In genomic region chr19:5725029-5725707, GRCm38 (mm10) we compare ENCODE assay signal across 8 mouse cellular contexts. TPM values are rescaled to one million over a fixed set of nuclear protein-coding genes. Genes with fewer than 3 reads are reported as not detected.
DNase-seq lines count a peak whose midpoint lies in the region; ATAC-seq and TF ChIP-seq lines count a peak whose summit lies in the region.
"Had no signal": no experiment of that assay in that cellular context is flagged by ENCODE, and none has a peak within 500 bp of the region (broad histone marks: within the 10 kb centered on the region; RNA-seq: fewer than 3 reads in every experiment).

No protein-coding gene starts in this region.

- 0 out of 2 replicates have a peak, but pooled peaks have one; percentile 31 for ATAC-seq in embryonic facial prominence, embryonic 15.5 days (ENCODE audit: insufficient number of reproducible peaks, low FRiP score, low TSS enrichment, low read depth)
- peak; percentile 84 for ATAC-seq in heart, postnatal 0 days (ENCODE audit: insufficient read depth, low read depth)
- ATAC-seq in limb, embryonic 12.5 days (ENCODE audit: insufficient number of reproducible peaks, insufficient read depth, low FRiP score, low TSS enrichment, low read depth): no peak
- no peak for ATAC-seq in midbrain, postnatal 0 days (ENCODE audit: low FRiP score)

- DNase-seq in MEL-GATA-1-ER (ENCODE audit: extremely low read depth, low read depth): peak; percentile 64
- peak; percentile 90 for DNase-seq in heart, postnatal 0 days (ENCODE audit: low spot score)
- no peak for DNase-seq in midbrain, postnatal 0 days (ENCODE audit: low spot score)
- DNase-seq in embryo, embryonic 11 days: no peak
- DNase-seq in frontal cortex, postnatal 25 days (ENCODE audit: low spot score in 2 of 2): no peak

- H3K9me3 ChIP-seq in embryonic facial prominence, embryonic 15.5 days (replicated peaks): no peaks in the 10 kb centered on the region
- no peaks in the 10 kb centered on the region for H3K9me3 ChIP-seq in heart, postnatal 0 days (replicated peaks; ENCODE audit: control insufficient read depth, low read length)
- H3K9me3 ChIP-seq in limb, embryonic 12.5 days: no peaks in the 10 kb centered on the region
- H3K9me3 ChIP-seq in midbrain, postnatal 0 days (ENCODE audit: low read length): no peaks in the 10 kb centered on the region

- peaks cover 35% of the 10 kb centered on the region for H3K36me3 ChIP-seq in embryonic facial prominence, embryonic 15.5 days
- peaks cover 29% of the 10 kb centered on the region for H3K36me3 ChIP-seq in heart, postnatal 0 days (replicated peaks; ENCODE audit: control insufficient read depth, insufficient read depth, low read length)
- peaks cover 60% of the 10 kb centered on the region for H3K36me3 ChIP-seq in limb, embryonic 12.5 days
- peaks cover 31% of the 10 kb centered on the region for H3K36me3 ChIP-seq in midbrain, postnatal 0 days (ENCODE audit: insufficient read depth, low read length)

- peak; percentile 80 for TF ChIP-seq EP300 in heart, postnatal 0 days (IDR thresholded peaks at IDR 0.05; ENCODE audit: low read depth)

- H3K9ac ChIP-seq in embryonic facial prominence, embryonic 15.5 days: peak overlapping the region; percentile 15; the same call in 1 of the 2 replicates
- peak overlapping the region; percentile 85 for H3K9ac ChIP-seq in heart, postnatal 0 days (replicated peaks; ENCODE audit: low read depth, low read length)
- peak overlapping the region; percentile 63 for H3K9ac ChIP-seq in limb, embryonic 12.5 days (replicated peaks)
- H3K9ac ChIP-seq in midbrain, postnatal 0 days (replicated peaks; ENCODE audit: low read length, poor library complexity, severe bottlenecking): peak overlapping the region; percentile 36

- 60% methylated on average over 12 of the region's 12 CpGs for WGBS in embryonic facial prominence, embryonic 15.5 days
- 9% methylated on average over 12 of the region's 12 CpGs for whole genome bisulfite sequencing in heart, postnatal 0 days
- 78% methylated on average over 12 of the region's 12 CpGs for WGBS in limb, embryonic 12.5 days
- WGBS in midbrain, postnatal 0 days: 80% methylated on average over 12 of the region's 12 CpGs

- peaks cover 57% of the 10 kb centered on the region for H3K4me1 ChIP-seq in embryonic facial prominence, embryonic 15.5 days
- peaks cover 28% of the 10 kb centered on the region for H3K4me1 ChIP-seq in heart, postnatal 0 days (ENCODE audit: control insufficient read depth, insufficient read depth)
- H3K4me1 ChIP-seq in limb, embryonic 12.5 days (replicated peaks): peaks cover 52% of the 10 kb centered on the region
- peaks cover 23% of the 10 kb centered on the region; the same call in 1 of the 2 replicates for H3K4me1 ChIP-seq in midbrain, postnatal 0 days (ENCODE audit: insufficient read depth, low read length)

- peak overlapping the region; percentile 72 for H3K4me3 ChIP-seq in embryonic facial prominence, embryonic 15.5 days (replicated peaks)
- H3K4me3 ChIP-seq in heart, postnatal 0 days (ENCODE audit: low read depth, low read length): peak overlapping the region; percentile 65
- H3K4me3 ChIP-seq in limb, embryonic 12.5 days (replicated peaks): peak overlapping the region; percentile 42
- H3K4me3 ChIP-seq in midbrain, postnatal 0 days (ENCODE audit: low read depth, low read length): peak overlapping the region; percentile 24; the same call in 1 of the 2 replicates

- H3K27ac ChIP-seq in embryonic facial prominence, embryonic 15.5 days (replicated peaks): peak overlapping the region; percentile 77
- peak overlapping the region; percentile 95 for H3K27ac ChIP-seq in heart, postnatal 0 days (ENCODE audit: low read depth)
- peak overlapping the region; percentile 76 for H3K27ac ChIP-seq in limb, embryonic 12.5 days
- H3K27ac ChIP-seq in midbrain, postnatal 0 days (ENCODE audit: low read depth, low read length): no peak overlapping the region; the same call in 1 of the 2 replicates

- peak overlapping the region; percentile 96 for H3K4me2 ChIP-seq in embryonic facial prominence, embryonic 15.5 days (replicated peaks)
- H3K4me2 ChIP-seq in heart, postnatal 0 days (ENCODE audit: low read depth, low read length): peak overlapping the region; percentile 86
- H3K4me2 ChIP-seq in limb, embryonic 12.5 days: peak overlapping the region; percentile 98
- peak overlapping the region; percentile 60 for H3K4me2 ChIP-seq in midbrain, postnatal 0 days (ENCODE audit: low read depth, low read length, poor library complexity, severe bottlenecking)

- TF ChIP-seq CTCF in heart, postnatal 0 days (IDR thresholded peaks at IDR 0.05; ENCODE audit: low read depth): no peak
- no peak for TF ChIP-seq CTCF in midbrain, postnatal 0 days (IDR thresholded peaks at IDR 0.05)

- no peaks in the 10 kb centered on the region for H3K27me3 ChIP-seq in embryonic facial prominence, embryonic 15.5 days
- H3K27me3 ChIP-seq in heart, postnatal 0 days (ENCODE audit: control insufficient read depth, insufficient read depth, low read length): no peaks in the 10 kb centered on the region
- H3K27me3 ChIP-seq in limb, embryonic 12.5 days: no peaks in the 10 kb centered on the region
- no peaks in the 10 kb centered on the region for H3K27me3 ChIP-seq in midbrain, postnatal 0 days (ENCODE audit: insufficient read depth, low read length)

RNA-seq across cellular contexts. Expression of gene Ehbp1l1, which starts 0.9 kb away (rescaled TPM):
- polyA plus RNA-seq in embryonic facial prominence, embryonic 15.5 days (2015; fragmentation: Nextera tagmentation; extraction: Ambion mirVana): 32.4 and 35.9 TPM in 2 replicates
- total RNA-seq in heart, postnatal 0 days (2014; rRNA removed; ENCODE audit: low replicate concordance): 113 and 118 TPM in 2 replicates
- 86.5 and 111 TPM in 2 replicates for polyA plus RNA-seq in heart, postnatal 0 days (2015; fragmentation: Nextera tagmentation; extraction: Ambion mirVana)
- polyA plus RNA-seq in limb, embryonic 12.5 days (2016; fragmentation: Nextera tagmentation; extraction: Ambion mirVana): 15.9 and 16.5 TPM in 2 replicates
- 25.6 and 26.3 TPM in 2 replicates for total RNA-seq in midbrain, postnatal 0 days (2014; rRNA removed)
- 65.2 and 65.4 TPM in 2 replicates for polyA plus RNA-seq in midbrain, postnatal 0 days (2015; fragmentation: Nextera tagmentation; extraction: Ambion mirVana)

RNA-seq across cellular contexts. Expression of gene Fam89b, which starts 4.3 kb away (rescaled TPM):
- polyA plus RNA-seq in embryonic facial prominence, embryonic 15.5 days (2015; fragmentation: Nextera tagmentation; extraction: Ambion mirVana): 110 and 111 TPM in 2 replicates
- 118 and 140 TPM in 2 replicates for total RNA-seq in heart, postnatal 0 days (2014; rRNA removed; ENCODE audit: low replicate concordance)
- 74.8 and 76.6 TPM in 2 replicates for polyA plus RNA-seq in heart, postnatal 0 days (2015; fragmentation: Nextera tagmentation; extraction: Ambion mirVana)
- 140 and 143 TPM in 2 replicates for polyA plus RNA-seq in limb, embryonic 12.5 days (2016; fragmentation: Nextera tagmentation; extraction: Ambion mirVana)
- 161 and 178 TPM in 2 replicates for total RNA-seq in midbrain, postnatal 0 days (2014; rRNA removed)
- polyA plus RNA-seq in midbrain, postnatal 0 days (2015; fragmentation: Nextera tagmentation; extraction: Ambion mirVana): 126 TPM in 2 replicates

RNA-seq across cellular contexts. Expression of gene Ltbp3, which starts 15.5 kb away (rescaled TPM):
- polyA plus RNA-seq in embryonic facial prominence, embryonic 15.5 days (2015; fragmentation: Nextera tagmentation; extraction: Ambion mirVana): 52.5 and 53.5 TPM in 2 replicates
- 60.0 and 73.4 TPM in 2 replicates for total RNA-seq in heart, postnatal 0 days (2014; rRNA removed; ENCODE audit: low replicate concordance)
- 15.4 and 16.3 TPM in 2 replicates for polyA plus RNA-seq in heart, postnatal 0 days (2015; fragmentation: Nextera tagmentation; extraction: Ambion mirVana)
- 17.0 and 30.3 TPM in 2 replicates for polyA plus RNA-seq in limb, embryonic 12.5 days (2016; fragmentation: Nextera tagmentation; extraction: Ambion mirVana)
- total RNA-seq in midbrain, postnatal 0 days (2014; rRNA removed): 28.8 and 29.3 TPM in 2 replicates
- polyA plus RNA-seq in midbrain, postnatal 0 days (2015; fragmentation: Nextera tagmentation; extraction: Ambion mirVana): 9.1 and 12.8 TPM in 2 replicates

RNA-seq across cellular contexts. Expression of gene Kcnk7, which starts 21.0 kb away (rescaled TPM):
- polyA plus RNA-seq in embryonic facial prominence, embryonic 15.5 days (2015; fragmentation: Nextera tagmentation; extraction: Ambion mirVana): 3.8 TPM in 2 replicates
- total RNA-seq in heart, postnatal 0 days (2014; rRNA removed; ENCODE audit: low replicate concordance): not detected in 2 replicates
- polyA plus RNA-seq in heart, postnatal 0 days (2015; fragmentation: Nextera tagmentation; extraction: Ambion mirVana): 0.30 and 0.34 TPM in 2 replicates
- polyA plus RNA-seq in limb, embryonic 12.5 days (2016; fragmentation: Nextera tagmentation; extraction: Ambion mirVana): 0.40 TPM in 1 of 2 replicates, not detected in the other
- not detected in 2 replicates for total RNA-seq in midbrain, postnatal 0 days (2014; rRNA removed)
- polyA plus RNA-seq in midbrain, postnatal 0 days (2015; fragmentation: Nextera tagmentation; extraction: Ambion mirVana): 0.47 and 0.49 TPM in 2 replicates
- total RNA-seq: gastrocnemius, postnatal 4 days had no signal

RNA-seq across cellular contexts. Expression of gene Pcnx3, which starts 36.5 kb away (rescaled TPM):
- polyA plus RNA-seq in embryonic facial prominence, embryonic 15.5 days (2015; fragmentation: Nextera tagmentation; extraction: Ambion mirVana): 24.6 and 26.6 TPM in 2 replicates
- total RNA-seq in heart, postnatal 0 days (2014; rRNA removed; ENCODE audit: low replicate concordance): 27.0 and 35.9 TPM in 2 replicates
- 6.1 and 6.7 TPM in 2 replicates for polyA plus RNA-seq in heart, postnatal 0 days (2015; fragmentation: Nextera tagmentation; extraction: Ambion mirVana)
- polyA plus RNA-seq in limb, embryonic 12.5 days (2016; fragmentation: Nextera tagmentation; extraction: Ambion mirVana): 35.9 and 38.3 TPM in 2 replicates
- total RNA-seq in midbrain, postnatal 0 days (2014; rRNA removed): 95.5 and 103 TPM in 2 replicates
- polyA plus RNA-seq in midbrain, postnatal 0 days (2015; fragmentation: Nextera tagmentation; extraction: Ambion mirVana): 18.4 and 19.1 TPM in 2 replicates

Comparison
In these comparisons a context has a peak if more than half of its experiments do, and no peak if none do; other contexts are left out.
1. DNase-seq: peak in MEL-GATA-1-ER (single experiment) and heart, postnatal 0 days (single experiment); none in midbrain, postnatal 0 days (single experiment), embryo, embryonic 11 days (single experiment) and frontal cortex, postnatal 25 days (0 of 2).
2. ATAC-seq: peak in embryonic facial prominence, embryonic 15.5 days (single experiment) and heart, postnatal 0 days (single experiment); none in limb, embryonic 12.5 days (single experiment) and midbrain, postnatal 0 days (single experiment).
3. H3K9ac ChIP-seq: peak in every context shown above with its lines; median percentile 85 in heart, postnatal 0 days; 63 in limb, embryonic 12.5 days; 36 in midbrain, postnatal 0 days; 15 in embryonic facial prominence, embryonic 15.5 days.
4. Peak in every context shown above with its lines, with median percentiles within 50 percentile points of each other: H3K4me2 ChIP-seq and H3K4me3 ChIP-seq.